Mouse (Mus musculus) limb, embryonic 15.5 days (tissue): ENCODE measurements around the gene Camk2d. TPM values are rescaled to one million over a fixed set of nuclear protein-coding genes. Genes with fewer than 3 reads are reported as not detected.

Experiments
- ATAC-seq: fragments of 200-750 bp; cut with Nextera tagmentation; 2 replicates; pipeline ENCODE4 v1.8.0; 2017; ENCODE audit warnings: low read depth, moderate TSS enrichment; ENCODE audit not compliant: insufficient number of reproducible peaks, low FRiP score, low TSS enrichment
- H3K27ac ChIP-seq: fragments of 300-500 bp; sonication (generic); 2 replicates; pipeline ENCODE4 v1.5.1; 2015; ENCODE audit warnings: moderate library complexity, mild to moderate bottlenecking, inconsistent platforms
- H3K27me3 ChIP-seq: fragments of 300-500 bp; sonication (generic); 2 replicates; pipeline ENCODE4 v1.6.1; 2015; ENCODE audit warnings: inconsistent platforms
- H3K36me3 ChIP-seq: fragments of 300-500 bp; sonication (generic); 2 replicates; pipeline ENCODE4 v1.6.1; 2015; ENCODE audit warnings: inconsistent platforms
- H3K4me1 ChIP-seq: fragments of 300-500 bp; sonication (generic); 2 replicates; pipeline ENCODE4 v1.6.1; 2015; ENCODE audit warnings: inconsistent platforms
- H3K4me2 ChIP-seq: fragments of 300-500 bp; sonication (generic); 2 replicates; pipeline ENCODE4 v1.6.1; 2015; ENCODE audit warnings: mild to moderate bottlenecking, inconsistent platforms
- H3K4me3 ChIP-seq: fragments of 300-500 bp; sonication (generic); 2 replicates; pipeline ENCODE4 v1.5.1; 2015; ENCODE audit warnings: mild to moderate bottlenecking, inconsistent platforms
- H3K9ac ChIP-seq: fragments of 300-500 bp; sonication (generic); 2 replicates; pipeline ENCODE4 v1.6.1; 2015; ENCODE audit warnings: inconsistent platforms
- H3K9me3 ChIP-seq: fragments of 300-500 bp; sonication (generic); 2 replicates; pipeline ENCODE4 v1.6.1; 2016; ENCODE audit warnings: inconsistent platforms
- WGBS: fragments of 180-500 bp; shearing (Covaris S2); methylation state at CpG from one replicate; pipeline ENCODE4 v1.1.7; 2015; 5-methylcytosine and 5-hydroxymethylcytosine counted together
- polyA plus RNA-seq: library from polyadenylated mRNA; unstranded; fragments of >200 nt; fragmentation: Nextera tagmentation; extraction: Ambion mirVana; gene quantifications from 2 replicates; pipeline ENCODE4 v1.2.1, GENCODE M21; 2015

Camk2d gene
- polyA plus RNA-seq, 1 experiment from 2014 or later = 31.3 TPM

- Histone ChIP-seq H3K9me3 (no peaks in the 10 kb centered on the region), H3K4me1 (no peaks in the 10 kb centered on the region), H3K27ac (no peak overlapping the region), H3K27me3 (no peaks in the 10 kb centered on the region), H3K9ac (no peak overlapping the region), H3K4me2 (no peak overlapping the region), H3K4me3 (no peak overlapping the region), H3K36me3 (no peaks in the 10 kb centered on the region)
- WGBS = 89% methylated on average over 1 of the region's 1 CpGs
- no peak for ATAC-seq
Observed at GRCm38 (mm10) chr3:126848081-126848480, 252.0 kb downstream of the Camk2d start.

GRCm38 (mm10) chr3:126860442-126860841 lies 264.3 kb downstream of the Camk2d start:
- Histone ChIP-seq H3K9me3 (no peaks in the 10 kb centered on the region), H3K27me3 (no peaks in the 10 kb centered on the region), H3K4me1 (no peaks in the 10 kb centered on the region), H3K36me3 (no peaks in the 10 kb centered on the region), H3K27ac (no peak overlapping the region), H3K9ac (no peak overlapping the region), H3K4me2 (no peak overlapping the region), H3K4me3 (no peak overlapping the region)
- ATAC-seq = no peak

GRCm38 (mm10) chr3:126869561-126869960 lies 273.5 kb downstream of the Camk2d start:
- no peaks in the 10 kb centered on the region for H3K36me3 ChIP-seq
- H3K9me3 ChIP-seq = no peaks in the 10 kb centered on the region
- WGBS = 50% methylated on average over 3 of the region's 3 CpGs
- no peaks in the 10 kb centered on the region for H3K27me3 ChIP-seq
- no peak for ATAC-seq
- H3K9ac ChIP-seq = no peak overlapping the region
- H3K4me2 ChIP-seq = no peak overlapping the region
- no peaks in the 10 kb centered on the region for H3K4me1 ChIP-seq
- H3K4me3 ChIP-seq = no peak overlapping the region
- no peak overlapping the region for H3K27ac ChIP-seq

GRCm38 (mm10) chr3:126870688-126871087 lies 274.6 kb downstream of the Camk2d start:
- ATAC-seq = no peak
- Histone ChIP-seq H3K9ac (no peak overlapping the region), H3K9me3 (no peaks in the 10 kb centered on the region), H3K36me3 (no peaks in the 10 kb centered on the region), H3K27me3 (no peaks in the 10 kb centered on the region), H3K27ac (no peak overlapping the region), H3K4me1 (no peaks in the 10 kb centered on the region), H3K4me2 (no peak overlapping the region), H3K4me3 (no peak overlapping the region)
- WGBS = 89% methylated on average over 1 of the region's 1 CpGs

- Histone ChIP-seq H3K36me3 (no peaks in the 10 kb centered on the region), H3K4me3 (no peak overlapping the region), H3K9me3 (no peaks in the 10 kb centered on the region), H3K27ac (no peak overlapping the region), H3K27me3 (no peaks in the 10 kb centered on the region), H3K4me2 (no peak overlapping the region), H3K9ac (no peak overlapping the region), H3K4me1 (no peaks in the 10 kb centered on the region)
- no peak for ATAC-seq
- WGBS = 32% methylated on average over 1 of the region's 1 CpGs
Observed at GRCm38 (mm10) chr3:126878233-126878632, 282.1 kb downstream of the Camk2d start.

GRCm38 (mm10) chr3:126886090-126886489 lies 290.0 kb downstream of the Camk2d start:
- H3K4me2 ChIP-seq = no peak overlapping the region
- no peak overlapping the region for H3K9ac ChIP-seq
- WGBS = 78% methylated on average over 4 of the region's 4 CpGs
- H3K4me1 ChIP-seq = no peaks in the 10 kb centered on the region
- H3K27ac ChIP-seq = no peak overlapping the region
- no peak for ATAC-seq
- H3K4me3 ChIP-seq = no peak overlapping the region
- H3K27me3 ChIP-seq = no peaks in the 10 kb centered on the region
- H3K36me3 ChIP-seq = no peaks in the 10 kb centered on the region
- H3K9me3 ChIP-seq = no peaks in the 10 kb centered on the region

- Histone ChIP-seq H3K27me3 (no peaks in the 10 kb centered on the region), H3K27ac (no peak overlapping the region), H3K4me1 (no peaks in the 10 kb centered on the region), H3K4me3 (no peak overlapping the region), H3K4me2 (no peak overlapping the region), H3K36me3 (no peaks in the 10 kb centered on the region), H3K9me3 (no peaks in the 10 kb centered on the region), H3K9ac (no peak overlapping the region)
- ATAC-seq = no peak
- 60% methylated on average over 4 of the region's 4 CpGs for WGBS
Observed at GRCm38 (mm10) chr3:126886644-126887043, 290.5 kb downstream of the Camk2d start.

Other genes starting within 250 kb of the Camk2d start
- 7.3 and 8.2 TPM in 2 replicates for gene Arsj, start 232.6 kb upstream of the Camk2d start, polyA plus RNA-seq